29 mouse cellular contexts compared by ENCODE assay signal in the genomic region with DNA sequence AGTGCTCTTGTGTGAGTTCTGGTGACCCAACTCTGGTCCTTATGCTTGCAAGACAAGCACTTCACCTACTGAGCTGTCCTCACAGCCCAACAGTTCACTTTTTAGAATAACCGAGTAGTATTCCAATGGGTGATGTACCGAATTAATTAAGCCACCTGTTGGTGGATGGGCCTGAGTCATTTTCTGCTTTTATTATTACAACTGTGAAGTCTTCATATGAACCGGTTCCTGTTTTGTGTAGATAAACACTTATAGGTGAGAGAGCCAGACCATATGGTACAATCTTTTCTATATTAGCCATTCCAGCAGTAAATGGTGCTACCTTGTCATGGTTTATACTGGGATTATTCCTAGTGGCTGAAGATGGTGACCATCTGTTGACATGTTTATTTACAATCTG. TPM values are rescaled to one million over a fixed set of nuclear protein-coding genes. Genes with fewer than 3 reads are reported as not detected.
A peak's percentile ranks its signal among the peaks of the same experiment; 100 is the strongest.
DNase-seq lines count a peak whose midpoint lies in the region; ATAC-seq and TF ChIP-seq lines count a peak whose summit lies in the region.
"Had no signal": no experiment of that assay in that cellular context is flagged by ENCODE, and none has a peak within 500 bp of the region (broad histone marks: within the 10 kb centered on the region; RNA-seq: fewer than 3 reads in every experiment).

No protein-coding gene starts in this region.

- no peak for ATAC-seq in limb, embryonic 15.5 days (ENCODE audit: insufficient number of reproducible peaks, low FRiP score, low TSS enrichment, low read depth)
- ATAC-seq in embryonic facial prominence, embryonic 14.5 days (ENCODE audit: low read depth), result no peak
- ATAC-seq: CD4-positive, CD25-positive, alpha-beta regulatory T cell, adult 4 months; forebrain, embryonic 13.5 days; forebrain, embryonic 15.5 days; forebrain, postnatal 0 days had no signal

- in situ Hi-C loops in CH12.LX (cut with MboI; ENCODE audit: low pct_ligation_motif_present, low pct_unique_long_range_greater_than_20kb, low sequenced_read_pairs), result no loop called here

- H3K27ac ChIP-seq in limb, embryonic 15.5 days, result peak overlapping the region; percentile 67; the same call in 1 of the 2 replicates
- no peak overlapping the region for H3K27ac ChIP-seq in limb, embryonic 10.5 days
- no peak overlapping the region; the same call in 1 of the 2 replicates for H3K27ac ChIP-seq in CH12.LX (ENCODE audit: insufficient read depth, low read depth)
- H3K27ac ChIP-seq in embryonic facial prominence, embryonic 14.5 days (replicated peaks; ENCODE audit: low read depth, low read length), result peak overlapping the region; percentile 68
- H3K27ac ChIP-seq in embryonic fibroblast, embryonic 13.5 days (ENCODE audit: insufficient read depth, low read length), result peak overlapping the region; percentile 78
- H3K27ac ChIP-seq: forebrain, embryonic 13.5 days; forebrain, embryonic 15.5 days had no signal

- no peak for DNase-seq in limb, embryonic 10.5 days (ENCODE audit: low spot score)
- peak; percentile 48 for DNase-seq in CH12.LX (ENCODE audit: extremely low read depth)
- no peak for DNase-seq in embryonic facial prominence, embryonic 14.5 days (ENCODE audit: low spot score)
- no peak for DNase-seq in MN1 (ENCODE audit: low spot score)
- no peak for DNase-seq in retina, postnatal 1 day
- DNase-seq in layer of hippocampus, postnatal 25 days (ENCODE audit: extremely low spot score in 1 of 2, low spot score in 1 of 2), result no peak
- DNase-seq: adrenal gland, adult 2 months; adrenal gland, postnatal 10 days; adrenal gland, postnatal 25 days; B cell, adult 2 months; cerebellum, adult 11 months; cerebellum, adult 18-20 months; cerebellum, adult 8-10 months; cerebellum, adult 9-11 months; cerebellum, postnatal 14 days; cerebellum, postnatal 36 days; embryo, embryonic 11 days; forebrain, postnatal 0 days had no signal

- no peaks in the 10 kb centered on the region for H3K9me3 ChIP-seq in limb, embryonic 15.5 days
- H3K9me3 ChIP-seq in limb, embryonic 10.5 days (replicated peaks), result no peaks in the 10 kb centered on the region
- H3K9me3 ChIP-seq in CH12.LX (replicated peaks; ENCODE audit: low read length), result peaks cover 2% of the 10 kb centered on the region
- no peaks in the 10 kb centered on the region for H3K9me3 ChIP-seq in embryonic facial prominence, embryonic 14.5 days (ENCODE audit: control insufficient read depth, low read length)
- H3K9me3 ChIP-seq: embryonic facial prominence, embryonic 12.5 days; forebrain, embryonic 13.5 days; forebrain, embryonic 15.5 days had no signal

- TF ChIP-seq POLR2A in CH12.LX (IDR thresholded peaks at IDR 0.05; ENCODE audit: low read depth, low read length), result no peak
- TF ChIP-seq POLR2A in embryonic fibroblast, embryonic 13.5 days (IDR thresholded peaks at IDR 0.05; ENCODE audit: low read depth, low read length), result no peak

- 81% methylated on average over 3 of the region's 3 CpGs for WGBS in limb, embryonic 15.5 days
- 83% methylated on average over 3 of the region's 3 CpGs for WGBS in limb, embryonic 10.5 days
- 82% methylated on average over 3 of the region's 3 CpGs for WGBS in embryonic facial prominence, embryonic 14.5 days

- H3K36me3 ChIP-seq in limb, embryonic 15.5 days, result no peaks in the 10 kb centered on the region
- H3K36me3 ChIP-seq in limb, embryonic 10.5 days, result no peaks in the 10 kb centered on the region
- H3K36me3 ChIP-seq in CH12.LX (replicated peaks in 1 of 2; ENCODE audit: control insufficient read depth in 1 of 2, insufficient read depth in 1 of 2, low read length in 1 of 2), result peaks cover 0 to 17% of the 10 kb centered on the region in 2 experiments
- H3K36me3 ChIP-seq in embryonic facial prominence, embryonic 14.5 days (ENCODE audit: control insufficient read depth, insufficient read depth, low read length), result no peaks in the 10 kb centered on the region
- H3K36me3 ChIP-seq: embryonic facial prominence, embryonic 12.5 days; forebrain, embryonic 15.5 days had no signal

- no peaks in the 10 kb centered on the region for H3K27me3 ChIP-seq in limb, embryonic 15.5 days
- no peaks in the 10 kb centered on the region for H3K27me3 ChIP-seq in limb, embryonic 10.5 days (ENCODE audit: low read depth, poor library complexity, severe bottlenecking)
- no peaks in the 10 kb centered on the region for H3K27me3 ChIP-seq in CH12.LX (replicated peaks)
- H3K27me3 ChIP-seq in embryonic facial prominence, embryonic 14.5 days (replicated peaks; ENCODE audit: control insufficient read depth, insufficient read depth, low read length), result no peaks in the 10 kb centered on the region
- H3K27me3 ChIP-seq: embryonic facial prominence, embryonic 12.5 days; forebrain, embryonic 13.5 days; forebrain, embryonic 15.5 days had no signal

- no peak overlapping the region for H3K4me2 ChIP-seq in limb, embryonic 15.5 days
- no peak overlapping the region for H3K4me2 ChIP-seq in CH12.LX (ENCODE audit: insufficient read depth, low read depth, poor library complexity, severe bottlenecking)
- H3K4me2 ChIP-seq in embryonic facial prominence, embryonic 14.5 days (ENCODE audit: low read depth, low read length), result no peak overlapping the region
- H3K4me2 ChIP-seq: embryonic facial prominence, embryonic 12.5 days; forebrain, embryonic 13.5 days; forebrain, embryonic 15.5 days had no signal

- no peak overlapping the region for H3K4me3 ChIP-seq in limb, embryonic 15.5 days
- no peak overlapping the region for H3K4me3 ChIP-seq in limb, embryonic 10.5 days
- H3K4me3 ChIP-seq in CH12.LX (replicated peaks in 1 of 3; ENCODE audit: low read depth in 2 of 3, low read length in 2 of 3, poor library complexity in 1 of 3), result no peak overlapping the region
- H3K4me3 ChIP-seq in embryonic facial prominence, embryonic 14.5 days (ENCODE audit: low read depth, low read length), result no peak overlapping the region
- no peak overlapping the region for H3K4me3 ChIP-seq in embryonic fibroblast, embryonic 13.5 days (ENCODE audit: insufficient read depth, low read length)
- H3K4me3 ChIP-seq: embryonic facial prominence, embryonic 12.5 days; forebrain, embryonic 13.5 days; forebrain, embryonic 15.5 days had no signal

- TF ChIP-seq CTCF in CH12.LX (conservative IDR thresholded peaks at IDR 0.05 in 1 of 2, IDR thresholded peaks at IDR 0.05 in 1 of 2; ENCODE audit: low read depth in 2 of 2, low read length in 2 of 2), result no peak
- TF ChIP-seq CTCF in embryonic fibroblast, embryonic 13.5 days (IDR thresholded peaks at IDR 0.05; ENCODE audit: borderline replicate concordance, insufficient read depth, low read length), result no peak

- no peaks in the 10 kb centered on the region for H3K79me2 ChIP-seq in CH12.LX (replicated peaks; ENCODE audit: control insufficient read depth, extremely low read depth, insufficient read depth, poor library complexity, severe bottlenecking)

- peak; percentile 93 for TF ChIP-seq EP300 in CH12.LX (IDR thresholded peaks at IDR 0.05; ENCODE audit: low read length)

- dilution Hi-C loops in CH12.LX (cut with MboI; ENCODE audit: extremely low pct_ligation_motif_present, extremely low pct_unique_long_range_greater_than_20kb, low sequenced_read_pairs), result no loop called here

- peaks cover 21% of the 10 kb centered on the region for H3K4me1 ChIP-seq in limb, embryonic 15.5 days
- peaks cover 19% of the 10 kb centered on the region for H3K4me1 ChIP-seq in limb, embryonic 10.5 days
- peaks cover 13 to 44% of the 10 kb centered on the region in 2 experiments for H3K4me1 ChIP-seq in CH12.LX (ENCODE audit: control insufficient read depth in 1 of 2, insufficient read depth in 2 of 2)
- H3K4me1 ChIP-seq in embryonic facial prominence, embryonic 14.5 days (ENCODE audit: control insufficient read depth, insufficient read depth, low read length), result peaks cover 16% of the 10 kb centered on the region
- H3K4me1 ChIP-seq in embryonic fibroblast, embryonic 13.5 days (ENCODE audit: control insufficient read depth, insufficient read depth, low read length), result peaks cover 4% of the 10 kb centered on the region; the same call in 1 of the 2 replicates

- no peak for TF ChIP-seq RAD21 in CH12.LX (IDR thresholded peaks at IDR 0.05; ENCODE audit: low read depth, low read length)

- no peak overlapping the region for H3K9ac ChIP-seq in limb, embryonic 15.5 days
- H3K9ac ChIP-seq in CH12.LX (ENCODE audit: insufficient read depth, low read depth), result no peak overlapping the region
- no peak overlapping the region for H3K9ac ChIP-seq in embryonic facial prominence, embryonic 14.5 days (ENCODE audit: low read depth, low read length)
- H3K9ac ChIP-seq: embryonic facial prominence, embryonic 12.5 days; forebrain, embryonic 13.5 days; forebrain, embryonic 15.5 days; forebrain, postnatal 0 days had no signal

RNA-seq across cellular contexts. Expression of a gene that starts 6.5 kb away (rescaled TPM):
- 0.14 and 0.15 TPM in 2 replicates for polyA plus RNA-seq in limb, embryonic 15.5 days (2015; fragmentation: Nextera tagmentation; extraction: Ambion mirVana)
- not detected in 2 replicates for polyA plus RNA-seq in limb, embryonic 10.5 days (2016; fragmentation: Nextera tagmentation; extraction: Ambion mirVana)
- not detected in 2 replicates for total RNA-seq in CH12.LX (2012; rRNA removed)
- total RNA-seq in CH12.LX (2014; rRNA removed), result not detected in 2 replicates
- not detected in 2 replicates for polyA plus RNA-seq in CH12.LX (2012; ENCODE audit: insufficient read length, low read depth)
- not detected in 2 replicates for polyA plus RNA-seq in embryonic facial prominence, embryonic 14.5 days (2014; fragmentation: Nextera tagmentation; extraction: Ambion mirVana)
- not detected in 2 replicates for polyA plus RNA-seq in embryonic fibroblast, embryonic 13.5 days (2011; ENCODE audit: insufficient read length, low read depth, missing spikeins)
- not detected for total RNA-seq in layer of hippocampus, postnatal 25 days (2021)
- total RNA-seq: adrenal gland, adult 2 months; adrenal gland, postnatal 10 days; adrenal gland, postnatal 25 days; adrenal gland, postnatal 4 days; common myeloid progenitor, adult 5-6 weeks; ES-E14; forebrain, postnatal 0 days had no signal
- polyA plus RNA-seq: adrenal gland, adult 2 months; brain, embryonic 14.5 days; CD4-positive, CD25-positive, alpha-beta regulatory T cell, adult 4 months; forebrain, embryonic 11.5 days; forebrain, embryonic 13.5 days; forebrain, embryonic 15.5 days had no signal

RNA-seq across cellular contexts. Expression of a gene that starts 7.7 kb away (rescaled TPM):
- 0.37 TPM in 1 of 2 replicates, not detected in the other for polyA plus RNA-seq in limb, embryonic 15.5 days (2015; fragmentation: Nextera tagmentation; extraction: Ambion mirVana)
- polyA plus RNA-seq in limb, embryonic 10.5 days (2016; fragmentation: Nextera tagmentation; extraction: Ambion mirVana), result not detected in 2 replicates
- total RNA-seq in CH12.LX (2012; rRNA removed) (not detected in 2 replicates), CH12.LX (2014; rRNA removed) (not detected in 2 replicates)
- polyA plus RNA-seq in CH12.LX (2012; ENCODE audit: insufficient read length, low read depth), result not detected in 2 replicates
- not detected in 2 replicates for polyA plus RNA-seq in embryonic facial prominence, embryonic 14.5 days (2014; fragmentation: Nextera tagmentation; extraction: Ambion mirVana)
- not detected in 2 replicates for polyA plus RNA-seq in embryonic fibroblast, embryonic 13.5 days (2011; ENCODE audit: insufficient read length, low read depth, missing spikeins)
- not detected for total RNA-seq in layer of hippocampus, postnatal 25 days (2021)
- total RNA-seq: adrenal gland, postnatal 10 days; adrenal gland, postnatal 25 days; adrenal gland, postnatal 4 days; common myeloid progenitor, adult 5-6 weeks; ES-E14; forebrain, postnatal 0 days had no signal
- polyA plus RNA-seq: adrenal gland, adult 2 months; brain, embryonic 14.5 days; CD4-positive, CD25-positive, alpha-beta regulatory T cell, adult 4 months; embryonic facial prominence, embryonic 12.5 days; forebrain, embryonic 11.5 days had no signal

RNA-seq across cellular contexts. Expression of a gene that starts 7.7 kb away (rescaled TPM):
- polyA plus RNA-seq in limb, embryonic 15.5 days (2015; fragmentation: Nextera tagmentation; extraction: Ambion mirVana), result not detected in 2 replicates
- polyA plus RNA-seq in limb, embryonic 10.5 days (2016; fragmentation: Nextera tagmentation; extraction: Ambion mirVana), result not detected in 2 replicates
- total RNA-seq in CH12.LX (2012; rRNA removed), result not detected in 2 replicates
- total RNA-seq in CH12.LX (2014; rRNA removed), result not detected in 2 replicates
- polyA plus RNA-seq in CH12.LX (2012; ENCODE audit: insufficient read length, low read depth), result 0.23 TPM in 1 of 2 replicates, not detected in the other
- polyA plus RNA-seq in embryonic facial prominence, embryonic 14.5 days (2014; fragmentation: Nextera tagmentation; extraction: Ambion mirVana), result not detected in 2 replicates
- not detected in 2 replicates for polyA plus RNA-seq in embryonic fibroblast, embryonic 13.5 days (2011; ENCODE audit: insufficient read length, low read depth, missing spikeins)
- total RNA-seq in layer of hippocampus, postnatal 25 days (2021), result not detected
- total RNA-seq: adrenal gland, adult 2 months; adrenal gland, postnatal 10 days; adrenal gland, postnatal 25 days; adrenal gland, postnatal 4 days; common myeloid progenitor, adult 5-6 weeks; ES-E14; forebrain, postnatal 0 days had no signal
- polyA plus RNA-seq: adrenal gland, adult 2 months; brain, embryonic 14.5 days; CD4-positive, CD25-positive, alpha-beta regulatory T cell, adult 4 months; embryonic facial prominence, embryonic 12.5 days; forebrain, embryonic 11.5 days; forebrain, postnatal 0 days had no signal

RNA-seq across cellular contexts. Expression of a gene that starts 11.4 kb away (rescaled TPM):
- polyA plus RNA-seq in limb, embryonic 15.5 days (2015; fragmentation: Nextera tagmentation; extraction: Ambion mirVana), result 94.2 and 106 TPM in 2 replicates
- 101 and 121 TPM in 2 replicates for polyA plus RNA-seq in limb, embryonic 10.5 days (2016; fragmentation: Nextera tagmentation; extraction: Ambion mirVana)
- total RNA-seq in CH12.LX (2012; rRNA removed) (105 and 119 TPM in 2 replicates), CH12.LX (2014; rRNA removed) (76.7 and 98.4 TPM in 2 replicates)
- polyA plus RNA-seq in CH12.LX (2012; ENCODE audit: insufficient read length, low read depth), result 113 and 141 TPM in 2 replicates
- polyA plus RNA-seq in embryonic facial prominence, embryonic 14.5 days (2014; fragmentation: Nextera tagmentation; extraction: Ambion mirVana), result 51.6 and 66.0 TPM in 2 replicates
- 84.9 and 90.1 TPM in 2 replicates for polyA plus RNA-seq in embryonic fibroblast, embryonic 13.5 days (2011; ENCODE audit: insufficient read length, low read depth, missing spikeins)
- total RNA-seq in layer of hippocampus, postnatal 25 days (2021), result 10 to 100 TPM; 91.6 to 95.2 TPM

RNA-seq across cellular contexts. Expression of a gene that starts 11.7 kb away (rescaled TPM):
- 16.2 and 17.2 TPM in 2 replicates for polyA plus RNA-seq in limb, embryonic 15.5 days (2015; fragmentation: Nextera tagmentation; extraction: Ambion mirVana)
- polyA plus RNA-seq in limb, embryonic 10.5 days (2016; fragmentation: Nextera tagmentation; extraction: Ambion mirVana), result 13.4 and 13.9 TPM in 2 replicates
- total RNA-seq in CH12.LX (2012; rRNA removed) (13.3 and 15.3 TPM in 2 replicates), CH12.LX (2014; rRNA removed) (9.6 and 11.6 TPM in 2 replicates)
- polyA plus RNA-seq in CH12.LX (2012; ENCODE audit: insufficient read length, low read depth), result 15.6 and 17.1 TPM in 2 replicates
- polyA plus RNA-seq in embryonic facial prominence, embryonic 14.5 days (2014; fragmentation: Nextera tagmentation; extraction: Ambion mirVana), result 12.2 and 12.3 TPM in 2 replicates
- polyA plus RNA-seq in embryonic fibroblast, embryonic 13.5 days (2011; ENCODE audit: insufficient read length, low read depth, missing spikeins), result 15.8 and 18.7 TPM in 2 replicates
- total RNA-seq in layer of hippocampus, postnatal 25 days (2021), result 10 to 100 TPM; 22.4 to 25.4 TPM

Comparison
In these comparisons a context has a peak if more than half of its experiments do, and no peak if none do; other contexts are left out.
1. H3K27ac ChIP-seq: peak in limb, embryonic 15.5 days (single experiment), embryonic facial prominence, embryonic 14.5 days (single experiment) and embryonic fibroblast, embryonic 13.5 days (single experiment); none in limb, embryonic 10.5 days (single experiment) and CH12.LX (single experiment).